Mouse (Mus musculus) heart, adult 2 months (tissue): ENCODE data around the gene Rpl3.

ENCODE experiments used
- CTCF ChIP-seq: fragments of 200-600 bp; IDR thresholded peaks from 2 replicates; pipeline ENCODE4 v1.8.1; 2022; ENCODE audit warnings: antibody characterized with exemption, mild to moderate bottlenecking, moderate library complexity
- POLR2A ChIP-seq: fragments of 200-500 bp; IDR thresholded peaks from 2 replicates; pipeline ENCODE4 v1.6.1; 2011; ENCODE audit warnings: mild to moderate bottlenecking, low read depth, low read length, control low read depth; ENCODE audit not compliant: insufficient read depth

DNA sequence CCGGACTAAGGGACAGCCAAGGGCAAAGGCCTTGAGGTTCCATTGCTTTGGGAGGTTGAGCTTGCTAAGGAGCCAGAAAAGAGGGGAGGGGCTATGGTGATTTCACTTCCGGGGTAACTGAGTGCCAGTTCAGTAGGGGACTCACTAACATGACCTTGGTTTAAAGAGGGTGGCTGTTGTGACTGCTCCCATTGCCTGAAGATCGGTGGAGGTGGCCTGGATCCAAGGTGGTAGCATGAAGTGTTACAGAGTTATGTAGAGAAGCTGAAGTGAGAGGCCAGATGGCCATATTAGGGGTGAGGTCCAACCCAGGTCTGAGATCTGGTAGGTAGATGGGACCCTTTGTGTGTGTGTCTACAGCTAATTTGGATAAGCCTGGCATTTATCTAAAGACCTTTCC is 7.8 kb upstream of the Rpl3 start:
- TF ChIP-seq POLR2A (no peak), CTCF (no peak)
